Mouse (Mus musculus): ENCODE results near the gene Nme2. TPM values are rescaled to one million over a fixed set of nuclear protein-coding genes. Genes with fewer than 3 reads are reported as not detected.

Gene Nme2
- total and polyA plus RNA-seq, 3 experiments, result 945 to 1,722 (median 1,555) TPM

- DNase-seq (ENCODE audit: extremely low read depth), result no peak
- Histone ChIP-seq H3K27me3 (replicated peaks) (no peaks in the 10 kb centered on the region), H3K9me3 (replicated peaks; ENCODE audit: low read length) (no peaks in the 10 kb centered on the region), H3K4me3 (replicated peaks in 1 of 3; ENCODE audit: low read depth in 2 of 3, low read length in 2 of 3, poor library complexity in 1 of 3) (no peak overlapping the region), H3K79me2 (replicated peaks; ENCODE audit: control insufficient read depth, extremely low read depth, insufficient read depth, poor library complexity, severe bottlenecking) (no peaks in the 10 kb centered on the region), H3K36me3 (replicated peaks in 1 of 2; ENCODE audit: control insufficient read depth in 1 of 2, insufficient read depth in 1 of 2, low read length in 1 of 2) (no peaks in the 10 kb centered on the region), H3K4me1 (ENCODE audit: control insufficient read depth in 1 of 2, insufficient read depth in 2 of 2) (peaks cover 13 to 31% of the 10 kb centered on the region in 2 experiments), H3K9ac (ENCODE audit: insufficient read depth, low read depth) (peak overlapping the region; percentile 1; the same call in 1 of the 2 replicates), H3K4me2 (ENCODE audit: insufficient read depth, low read depth, poor library complexity, severe bottlenecking) (no peak overlapping the region), H3K27ac (ENCODE audit: insufficient read depth, low read depth) (no peak overlapping the region)
- TF ChIP-seq ETS1 (conservative IDR thresholded peaks at IDR 0.05; ENCODE audit: low read depth, low read length) (0 out of 2 replicates have a peak, but pooled peaks have one; percentile 35), JUN (IDR thresholded peaks at IDR 0.05; ENCODE audit: insufficient read depth, low read depth, low read length) (no peak), TBP (conservative IDR thresholded peaks at IDR 0.05; ENCODE audit: low read depth, low read length) (0 out of 2 replicates have a peak, but pooled peaks have one; percentile 14), BHLHE40 (IDR thresholded peaks at IDR 0.05; ENCODE audit: low read depth, low read length) (no peak), ZC3H11A (IDR thresholded peaks at IDR 0.05; ENCODE audit: low read depth, low read length) (no peak)
- dilution Hi-C loops (cut with MboI; ENCODE audit: extremely low pct_ligation_motif_present, extremely low pct_unique_long_range_greater_than_20kb, low sequenced_read_pairs) (no loop called here), in situ Hi-C loops (cut with MboI; ENCODE audit: low pct_ligation_motif_present, low pct_unique_long_range_greater_than_20kb, low sequenced_read_pairs) (no loop called here)
Measured at GRCm38 (mm10) chr11:93987625-93988327, 31.7 kb upstream of the Nme2 start.

- no peaks in the 10 kb centered on the region for H3K36me3 ChIP-seq (replicated peaks in 1 of 2; ENCODE audit: control insufficient read depth in 1 of 2, insufficient read depth in 1 of 2, low read length in 1 of 2)
- DNase-seq (ENCODE audit: extremely low read depth), result no peak
- dilution Hi-C loops (cut with MboI; ENCODE audit: extremely low pct_ligation_motif_present, extremely low pct_unique_long_range_greater_than_20kb, low sequenced_read_pairs) (no loop called here), in situ Hi-C loops (cut with MboI; ENCODE audit: low pct_ligation_motif_present, low pct_unique_long_range_greater_than_20kb, low sequenced_read_pairs) (no loop called here)
- H3K27me3 ChIP-seq (replicated peaks), result no peaks in the 10 kb centered on the region
- H3K4me3 ChIP-seq (replicated peaks in 1 of 3; ENCODE audit: low read depth in 2 of 3, low read length in 2 of 3, poor library complexity in 1 of 3), result no peak overlapping the region
- no peaks in the 10 kb centered on the region for H3K79me2 ChIP-seq (replicated peaks; ENCODE audit: control insufficient read depth, extremely low read depth, insufficient read depth, poor library complexity, severe bottlenecking)
- peaks cover 13 to 31% of the 10 kb centered on the region in 2 experiments for H3K4me1 ChIP-seq (ENCODE audit: control insufficient read depth in 1 of 2, insufficient read depth in 2 of 2)
- H3K9me3 ChIP-seq (replicated peaks; ENCODE audit: low read length), result no peaks in the 10 kb centered on the region
- H3K4me2 ChIP-seq (ENCODE audit: insufficient read depth, low read depth, poor library complexity, severe bottlenecking), result no peak overlapping the region
- no peak overlapping the region for H3K27ac ChIP-seq (ENCODE audit: insufficient read depth, low read depth)
- peak overlapping the region; percentile 0; the same call in 1 of the 2 replicates for H3K9ac ChIP-seq (ENCODE audit: insufficient read depth, low read depth)
- TF ChIP-seq POLR2A (IDR thresholded peaks at IDR 0.05; ENCODE audit: low read depth, low read length) (no peak), SMC3 (IDR thresholded peaks at IDR 0.05; ENCODE audit: low read depth, low read length) (no peak), ZC3H11A (IDR thresholded peaks at IDR 0.05; ENCODE audit: low read depth, low read length) (no peak), HCFC1 (IDR thresholded peaks at IDR 0.05; ENCODE audit: low read depth, low read length) (no peak), USF1 (IDR thresholded peaks at IDR 0.05; ENCODE audit: low read depth, low read length) (no peak), MYC (IDR thresholded peaks at IDR 0.05; ENCODE audit: low read depth, low read length) (no peak), ELF1 (IDR thresholded peaks at IDR 0.05; ENCODE audit: low read depth, low read length) (no peak), MAZ (IDR thresholded peaks at IDR 0.05; ENCODE audit: low read depth, low read length) (no peak), CHD1 (IDR thresholded peaks at IDR 0.05; ENCODE audit: low read depth, low read length) (no peak), PAX5 (IDR thresholded peaks at IDR 0.05; ENCODE audit: low read length) (no peak), TCF12 (IDR thresholded peaks at IDR 0.05; ENCODE audit: low read depth, low read length) (no peak), UBTF (IDR thresholded peaks at IDR 0.05; ENCODE audit: low read depth, low read length) (no peak), JUND (conservative IDR thresholded peaks at IDR 0.05; ENCODE audit: low read depth, low read length) (no peak), ZNF384 (IDR thresholded peaks at IDR 0.05; ENCODE audit: low read depth, low read length) (no peak), JUN (IDR thresholded peaks at IDR 0.05; ENCODE audit: insufficient read depth, low read depth, low read length) (no peak), SIN3A (IDR thresholded peaks at IDR 0.05; ENCODE audit: low read length) (no peak), NELFE (IDR thresholded peaks at IDR 0.05; ENCODE audit: low read depth, low read length) (no peak)
Measured at GRCm38 (mm10) chr11:93987026-93987425, 31.0 kb upstream of the Nme2 start.
